Mouse (Mus musculus) lung, postnatal 0 days (tissue): ENCODE measurements around the gene Strap.

Source experiments
- CTCF ChIP-seq: IDR thresholded peaks from 2 replicates; pipeline ENCODE4 v1.5.1; 2016; ENCODE audit warnings: antibody characterized with exemption, mild to moderate bottlenecking
- EP300 ChIP-seq: IDR thresholded peaks from 2 replicates; pipeline ENCODE4 v1.6.1; 2016; ENCODE audit warnings: antibody characterized with exemption, mild to moderate bottlenecking, control low read depth

DNA sequence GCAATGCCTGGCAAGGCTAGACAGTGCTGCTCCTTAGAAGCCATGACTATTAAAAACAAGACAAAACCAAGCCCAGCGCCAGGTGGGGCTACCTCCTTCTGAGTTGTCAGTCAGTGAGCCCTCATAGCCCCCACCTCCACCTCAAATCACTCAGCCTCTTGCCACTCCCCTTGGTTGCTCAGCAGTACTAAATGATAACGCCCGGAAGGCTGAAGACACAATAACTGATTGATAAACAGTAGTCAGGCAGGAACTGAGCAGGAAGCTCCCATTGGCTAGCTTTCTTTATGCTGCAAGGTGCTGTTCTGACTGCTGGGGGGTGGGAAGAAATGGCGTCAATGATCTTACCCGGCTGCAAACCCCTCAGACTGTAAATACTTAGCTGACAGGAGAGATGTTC, 18.1 kb upstream of the Strap start:
- no peak for TF ChIP-seq CTCF
- TF ChIP-seq EP300: no peak
